Mouse (Mus musculus): ENCODE results near the gene Cryab. TPM values are rescaled to one million over a fixed set of nuclear protein-coding genes. Genes with fewer than 3 reads are reported as not detected.
A peak's percentile ranks its signal among the peaks of the same experiment; 100 is the strongest.

Gene Cryab
- total RNA-seq, 2 experiments from 2014 or later: 1,104 to 3,330 TPM

DNA sequence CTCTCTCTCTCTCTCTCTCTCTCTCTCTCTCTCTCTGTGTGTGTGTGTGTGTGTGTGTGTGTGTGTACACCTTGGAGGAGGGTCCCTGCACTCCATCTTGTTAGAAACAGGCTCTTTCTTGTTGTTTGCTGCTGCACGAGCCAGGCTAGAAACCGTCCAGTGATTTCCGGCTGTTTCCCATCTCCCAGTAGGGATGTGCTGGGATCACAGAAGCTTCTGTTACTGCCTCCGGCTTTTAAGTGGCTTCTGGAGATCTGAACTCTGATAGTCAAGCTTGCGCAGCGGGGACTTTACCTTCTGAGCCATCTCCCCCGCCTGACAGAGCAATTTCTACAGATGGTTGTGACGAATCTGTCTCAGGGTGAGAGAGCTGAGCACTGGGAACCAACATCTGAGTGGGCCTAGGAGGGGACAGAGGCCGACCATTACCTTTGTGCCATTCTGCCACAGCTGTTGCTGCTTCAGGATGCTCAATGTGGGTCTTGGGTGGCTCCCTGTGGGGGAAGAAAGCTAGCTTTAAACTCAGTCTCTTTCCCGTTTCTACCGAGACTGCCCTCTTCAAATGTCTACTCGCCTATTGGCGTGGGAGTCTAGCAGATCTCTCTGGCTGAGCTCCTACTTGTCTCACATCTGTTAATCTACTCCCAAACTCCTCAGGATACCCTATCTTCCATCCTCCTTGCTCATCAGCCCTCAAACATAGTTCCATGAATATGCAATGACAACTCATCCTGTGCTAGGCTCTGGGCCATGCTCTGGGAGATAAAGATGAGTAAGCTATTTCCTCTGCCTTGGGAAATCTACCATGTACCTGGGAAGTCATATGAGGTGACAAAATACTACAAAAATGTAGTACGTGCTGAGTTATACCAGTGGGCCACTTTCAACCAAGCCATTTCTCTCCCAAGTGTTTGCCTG, 10.0 kb upstream of the Cryab start:
- DNase-seq: no peak

DNA sequence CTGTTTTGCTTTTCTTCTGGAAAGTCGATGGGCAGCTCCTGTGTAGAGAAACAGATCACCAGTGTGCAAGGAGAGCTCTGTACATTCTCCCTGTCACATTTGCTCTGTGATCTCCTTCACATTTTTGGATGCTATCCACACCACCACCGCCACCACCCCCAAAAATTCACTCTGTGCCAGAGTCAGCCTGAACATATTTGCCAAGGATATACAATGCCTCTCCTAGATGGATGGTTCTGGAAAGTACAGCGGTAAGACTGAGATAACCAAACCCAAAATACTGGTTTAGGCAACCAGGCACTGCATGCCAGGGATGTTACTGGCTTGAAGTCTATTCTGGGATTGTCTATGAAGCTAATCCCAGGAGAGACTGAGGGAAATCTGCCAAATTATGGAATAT, 8.9 kb upstream of the Cryab start:
- no peak for DNase-seq

DNA sequence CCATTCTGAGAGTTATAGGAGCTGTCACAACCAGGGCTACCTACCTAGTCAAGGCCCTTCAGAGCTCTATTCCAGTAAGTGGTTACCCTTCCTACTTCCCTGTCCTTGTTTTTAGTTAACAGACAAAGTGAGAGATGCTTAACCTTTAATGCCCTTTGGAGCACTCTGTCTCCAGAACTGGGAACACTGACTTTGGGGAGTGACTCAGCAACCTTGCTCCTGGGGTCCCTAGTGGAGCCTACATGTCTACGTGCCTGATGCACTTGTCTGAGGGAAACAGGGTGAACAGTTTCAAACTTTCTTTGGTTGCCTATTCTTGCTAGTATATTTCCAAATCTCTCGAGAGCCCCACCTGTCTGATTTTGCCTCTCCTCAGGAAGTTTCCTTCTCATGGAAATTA, 8.4 kb upstream of the Cryab start:
- DNase-seq: no peak

DNA sequence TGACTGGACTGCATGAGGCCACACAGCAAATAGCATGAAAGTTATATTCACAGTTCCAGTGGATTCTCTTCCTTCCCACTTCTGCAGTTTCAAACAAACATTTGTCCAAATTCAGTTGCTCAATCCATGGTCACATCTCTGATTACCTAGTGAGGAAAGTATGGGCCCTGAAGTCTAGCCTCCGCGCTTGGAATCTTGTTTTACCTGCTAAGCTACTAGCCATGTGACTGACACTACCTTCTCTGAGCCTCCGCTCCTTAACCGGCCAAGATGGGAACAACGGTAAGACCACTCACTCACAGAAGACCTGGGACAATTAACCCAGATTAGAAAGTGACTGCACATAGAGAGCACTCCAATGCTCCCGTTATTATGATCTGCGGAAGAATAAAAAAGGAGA, 5.3 kb upstream of the Cryab start:
- DNase-seq: no peak

DNA sequence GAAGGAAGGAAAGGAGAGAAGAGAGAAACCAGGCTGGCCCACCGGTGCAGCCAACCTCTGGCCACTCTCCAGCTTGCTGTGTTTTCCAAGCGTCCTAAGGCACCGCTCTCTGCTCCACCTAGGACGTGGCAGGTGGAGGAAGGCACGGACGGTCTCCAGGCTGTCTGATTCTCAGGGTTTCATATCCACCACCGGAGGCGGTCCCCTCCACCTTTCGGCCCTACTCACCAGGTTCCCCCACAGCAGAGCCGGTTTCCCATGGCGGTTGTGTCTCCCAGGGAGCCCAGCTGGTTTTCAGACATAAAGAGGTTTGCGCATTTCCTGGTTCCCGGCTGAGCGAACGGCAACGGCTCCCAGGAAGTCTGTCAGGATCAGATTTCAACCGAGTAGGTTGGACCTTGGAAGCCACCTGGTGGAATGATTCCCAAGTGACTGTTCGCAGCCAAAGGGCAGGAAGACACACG, 4.9 kb upstream of the Cryab start, which contains the start of gene 2310030G06Rik:
2310030G06Rik (minus strand) TSS at position 323 of the 464 bp plus-strand sequence.
- DNase-seq: no peak

DNA sequence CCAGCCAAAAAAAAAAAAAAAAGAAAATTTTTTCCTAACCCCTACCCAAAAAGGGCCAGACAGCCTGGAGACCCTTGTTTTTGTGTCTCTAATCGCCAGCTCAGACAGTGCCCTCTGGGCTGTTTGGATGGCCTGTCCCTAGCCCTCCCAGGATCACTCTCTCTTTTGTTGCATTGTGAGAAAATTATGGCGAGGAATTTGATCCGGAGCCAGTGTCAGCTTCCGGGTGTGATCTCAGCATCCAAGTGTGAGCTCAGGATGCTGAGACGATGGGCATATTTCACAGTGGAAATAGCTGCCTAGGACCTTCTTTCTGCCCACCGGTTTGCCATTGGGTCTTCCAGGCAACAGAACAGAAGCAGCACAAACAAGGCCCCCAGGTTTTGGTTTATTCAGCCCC, 419 bp upstream of the Cryab start:
- no peak for DNase-seq

DNA sequence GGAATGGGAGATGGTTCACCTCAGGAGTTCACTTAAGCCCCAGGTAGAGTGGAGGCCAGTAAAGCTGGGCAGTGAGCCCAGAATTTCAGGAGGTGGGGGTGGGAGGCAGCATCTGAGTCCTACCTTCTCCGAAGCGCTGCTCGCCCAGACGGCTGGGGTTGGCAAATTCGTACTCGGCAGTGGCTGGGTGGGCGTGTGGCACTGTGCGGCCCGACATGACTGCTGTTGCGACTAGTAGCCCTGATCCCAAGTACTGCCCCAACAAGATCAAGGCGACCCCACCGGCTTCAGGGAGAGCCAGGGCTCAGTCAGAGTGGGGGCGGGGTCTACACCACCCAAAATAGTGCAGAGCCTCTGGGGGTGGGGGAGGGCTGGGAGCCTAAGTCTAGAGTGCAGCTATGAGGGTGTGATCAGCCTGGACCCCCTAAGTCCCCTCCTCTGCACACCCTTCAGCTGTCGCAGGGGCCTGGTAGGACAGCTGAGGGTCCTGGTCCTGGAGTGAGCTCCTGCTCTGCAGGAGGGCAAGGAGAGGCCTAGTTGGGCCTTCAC, 1.0 kb downstream of the Cryab start, which contains the start of gene Hspb2:
Hspb2 (minus strand) TSS at position 301 of the 549 bp plus-strand sequence.
- DNase-seq: peak; percentile 75

DNA sequence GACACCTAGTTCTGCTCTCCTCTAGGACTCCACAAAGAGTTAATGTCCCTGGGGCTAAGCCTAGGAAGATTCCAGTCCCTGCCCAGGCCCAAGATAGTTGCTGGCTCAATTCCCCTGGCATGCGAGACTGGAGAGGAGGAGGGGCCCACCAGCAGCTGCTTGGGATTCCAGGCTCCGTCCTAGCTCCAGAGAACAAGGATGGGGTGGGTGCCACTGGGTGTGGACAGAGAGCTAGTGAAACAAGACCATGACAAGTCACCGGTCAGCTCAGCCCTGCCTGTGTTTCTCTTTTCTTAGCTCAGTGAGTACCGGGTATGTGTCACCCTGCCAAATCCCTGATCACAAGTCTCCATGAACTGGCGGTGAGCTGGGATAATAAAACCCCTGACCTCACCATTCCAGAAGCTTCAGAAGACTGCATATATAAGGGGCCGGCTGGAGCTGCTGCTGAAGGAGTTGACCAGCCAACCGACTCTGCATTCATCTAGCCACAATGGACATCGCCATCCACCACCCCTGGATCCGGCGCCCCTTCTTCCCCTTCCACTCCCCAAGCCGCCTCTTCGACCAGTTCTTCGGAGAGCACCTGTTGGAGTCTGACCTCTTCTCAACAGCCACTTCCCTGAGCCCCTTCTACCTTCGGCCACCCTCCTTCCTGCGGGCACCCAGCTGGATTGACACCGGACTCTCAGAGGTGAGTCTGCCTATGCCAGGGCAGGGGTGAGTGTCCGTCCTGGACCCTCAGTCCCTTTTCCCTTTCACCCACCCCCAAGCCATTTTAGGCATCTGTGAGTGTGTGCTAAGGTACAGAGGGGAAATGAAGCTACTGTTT, 1.9 kb downstream of the Cryab start:
- peak; percentile 96 for DNase-seq

DNA sequence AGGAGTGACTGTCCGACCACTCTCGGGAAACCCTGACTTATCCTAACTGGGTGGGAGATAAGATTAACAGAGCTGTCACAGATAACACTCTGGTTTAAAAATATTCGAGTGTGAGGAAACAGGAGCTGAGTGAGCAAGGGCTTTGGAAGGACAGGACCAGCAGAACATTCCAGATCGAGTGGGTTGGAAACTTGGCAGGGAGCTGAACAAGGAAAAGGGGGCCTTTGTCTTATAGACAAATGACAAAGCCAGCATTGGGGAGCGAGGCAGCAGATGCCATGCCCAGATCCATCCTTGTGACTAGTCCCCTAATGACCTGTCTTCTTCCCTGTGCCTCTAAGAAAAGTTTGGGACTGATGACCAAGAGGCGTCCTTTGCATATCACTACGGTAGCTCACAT, 2.8 kb downstream of the Cryab start:
- DNase-seq: peak; percentile 20

DNA sequence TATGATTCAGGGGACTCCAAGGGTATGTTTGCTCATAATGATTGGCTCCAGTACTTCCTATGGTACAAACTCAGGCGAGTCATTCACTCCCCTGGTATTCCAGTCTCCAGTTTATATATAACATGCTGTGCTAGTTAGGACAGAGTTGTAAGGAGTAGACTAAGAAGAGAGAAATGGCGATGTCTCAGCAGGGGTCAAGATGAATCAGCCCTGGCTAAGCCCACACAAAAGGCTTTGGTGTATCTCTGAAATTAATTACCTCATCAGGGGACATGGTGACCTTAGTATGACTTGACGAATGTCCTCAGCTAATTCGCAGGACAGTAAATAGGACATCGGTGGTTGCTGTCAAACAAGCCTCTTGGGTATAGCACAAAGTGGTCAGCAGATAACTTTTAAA, 5.6 kb downstream of the Cryab start:
- DNase-seq: no peak

DNA sequence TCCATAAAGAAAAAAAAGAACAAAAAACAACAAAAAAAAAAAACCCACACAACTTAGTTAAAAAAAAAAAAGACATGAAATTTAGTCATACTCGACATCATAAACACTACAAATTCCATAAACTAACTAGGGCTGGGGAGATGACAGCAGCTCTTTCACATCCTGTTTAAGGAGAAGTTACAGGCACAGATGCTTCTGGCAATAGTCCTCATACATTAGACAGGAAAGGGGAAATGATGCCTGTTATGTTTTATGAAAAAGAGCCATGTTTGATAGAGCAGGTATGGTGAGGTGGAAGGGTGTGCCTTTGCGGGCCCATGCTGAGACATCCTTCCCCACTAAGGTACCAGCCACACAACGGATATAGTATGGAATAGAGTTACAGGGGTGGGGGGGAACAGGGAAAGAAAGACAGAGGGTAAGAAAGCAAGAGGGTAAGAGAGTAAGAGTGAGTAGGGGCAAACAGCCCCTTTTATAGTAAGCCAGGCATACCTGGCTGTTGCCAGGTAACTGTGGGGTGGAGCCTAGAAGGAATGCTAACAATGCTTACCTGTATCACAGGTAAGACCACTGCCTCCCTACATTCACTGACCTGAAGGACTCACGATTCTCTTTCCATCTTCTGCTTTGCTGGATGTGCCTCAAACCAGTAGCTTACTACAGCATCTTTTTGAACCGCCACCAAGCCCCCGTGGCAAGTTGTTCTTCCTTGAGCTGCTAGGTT, 10.6 kb downstream of the Cryab start:
- no peak for DNase-seq

DNA sequence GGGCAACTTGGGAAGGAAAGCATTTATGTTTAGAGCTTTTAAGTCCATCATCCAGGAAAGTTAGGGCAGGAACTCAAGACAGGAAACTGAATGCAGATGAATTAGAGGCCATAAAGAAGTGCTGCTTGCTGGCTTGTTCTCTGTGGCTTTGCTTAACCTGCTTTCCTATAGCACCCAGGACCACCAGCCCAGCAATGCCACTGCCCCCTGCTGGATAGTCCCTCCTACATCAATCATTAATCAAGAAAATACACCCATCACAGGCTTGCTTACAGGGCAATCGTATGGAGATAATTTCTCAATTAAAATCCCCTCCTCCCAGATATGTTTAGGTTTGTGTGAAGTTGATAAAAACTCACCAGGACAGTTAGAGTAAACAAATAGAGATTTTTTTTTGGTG, 12.2 kb downstream of the Cryab start:
- no peak for DNase-seq

DNA sequence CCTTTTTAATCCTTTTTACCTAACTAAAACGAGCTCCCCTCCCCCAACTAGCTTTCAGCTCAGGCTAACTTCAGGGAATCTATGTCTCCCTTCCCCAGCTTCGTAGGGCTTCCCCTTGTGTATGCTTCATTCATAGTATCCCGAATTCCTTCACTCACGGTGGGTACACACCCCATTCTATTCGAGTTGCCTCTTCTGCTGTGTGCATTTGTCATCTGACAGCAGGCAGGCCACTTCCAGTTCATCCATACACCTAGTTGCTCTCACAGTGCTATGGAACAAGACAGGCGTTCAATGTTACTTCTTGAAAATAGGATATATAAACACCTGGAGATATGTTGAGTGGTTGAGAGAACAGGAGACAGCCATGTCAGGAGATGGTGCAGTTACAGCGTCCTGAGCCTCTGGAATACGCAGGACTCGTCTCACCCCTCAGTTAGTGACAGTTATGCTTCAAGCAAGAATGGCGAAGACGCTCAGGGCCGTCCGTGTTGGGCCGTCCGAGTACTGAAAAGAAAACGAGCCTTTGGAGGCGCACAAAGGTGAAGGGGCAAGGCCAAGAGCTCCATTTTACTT, 16.5 kb downstream of the Cryab start:
- no peak for DNase-seq

DNA sequence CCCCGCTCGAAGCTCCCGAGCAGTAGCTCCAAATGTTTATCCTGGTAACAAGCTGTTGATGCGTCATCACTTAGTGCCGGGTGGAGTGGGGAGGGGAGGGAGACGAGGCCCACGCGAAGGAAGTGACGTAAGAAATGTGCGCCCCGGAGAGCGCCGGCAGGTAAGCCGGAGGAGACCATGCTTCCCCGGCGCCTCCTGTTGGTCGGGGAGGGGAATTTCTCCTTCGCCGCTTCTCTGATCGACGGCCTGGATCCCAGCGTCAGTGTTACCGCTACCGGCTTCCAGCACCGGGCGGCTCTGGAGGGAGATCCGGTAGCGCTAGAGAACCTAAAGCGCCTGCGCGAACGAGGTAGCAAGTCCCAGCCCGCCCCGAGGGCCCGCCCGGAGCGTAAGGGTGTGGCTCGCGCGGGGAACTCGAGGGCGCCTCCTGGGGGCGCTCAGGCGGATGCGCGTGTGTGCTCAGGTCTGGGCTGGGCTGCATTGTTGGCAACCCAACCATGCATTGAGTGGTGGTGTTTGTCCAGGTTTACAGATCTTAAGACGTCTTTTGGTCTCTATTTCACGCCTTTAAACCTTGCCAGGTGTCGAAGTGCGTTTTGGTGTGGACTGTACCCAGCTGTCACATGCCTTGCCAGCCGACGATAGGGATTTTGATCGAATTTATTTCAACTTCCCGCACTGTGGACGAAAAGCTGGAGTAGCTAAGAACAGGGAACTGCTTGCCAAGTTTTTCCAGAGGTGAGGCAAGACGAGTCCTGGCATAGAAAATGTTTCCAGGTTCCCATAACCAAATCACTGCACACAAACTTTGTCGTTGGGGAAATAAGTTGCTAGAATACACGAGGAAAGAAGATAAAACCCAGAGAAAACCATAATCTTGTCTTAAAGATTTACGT, 17.2 kb downstream of the Cryab start, which contains the start of gene Fdxacb1:
Fdxacb1 (plus strand) TSS at position 130 of the 896 bp plus-strand sequence.
- peak; percentile 96 for DNase-seq

DNA sequence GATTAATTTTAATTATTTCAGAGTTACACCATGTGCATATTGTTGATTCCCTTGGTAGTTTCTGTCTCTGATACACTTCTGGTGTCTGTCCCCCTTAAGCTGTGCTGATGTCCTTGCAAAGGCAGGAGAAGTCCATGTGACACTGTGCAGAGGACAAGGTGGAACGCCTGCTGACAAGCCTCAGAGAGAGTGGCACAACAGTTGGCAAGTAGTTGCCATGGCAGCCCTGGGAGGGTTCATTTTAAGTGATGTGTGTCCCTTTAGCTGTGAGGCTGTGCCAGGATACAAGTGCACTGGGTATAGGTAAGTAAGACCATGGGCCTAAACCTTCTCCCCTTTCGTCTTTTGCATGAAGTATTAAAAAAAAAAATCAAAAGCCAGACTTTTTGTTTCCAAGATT, 18.9 kb downstream of the Cryab start:
- no peak for DNase-seq

DNA sequence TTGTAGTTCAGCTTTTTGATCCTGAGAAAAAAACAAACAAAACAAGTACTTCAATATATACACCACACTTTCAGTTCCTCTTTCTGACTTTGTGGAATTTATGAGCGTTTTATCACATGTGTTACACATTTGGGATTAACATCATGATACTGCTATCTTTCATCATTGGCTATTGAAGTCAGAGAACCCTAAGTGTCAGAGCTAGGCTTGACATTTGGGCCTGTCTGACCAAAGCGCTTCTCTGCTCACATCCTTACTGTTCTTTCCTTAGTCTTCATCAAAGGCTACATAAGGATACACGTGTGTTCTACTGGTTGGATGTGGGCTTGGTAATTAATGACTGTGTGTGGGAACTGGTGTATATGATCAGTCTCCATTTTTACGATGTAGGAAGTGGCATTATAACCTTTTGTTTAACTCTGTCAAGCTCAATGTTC, 22.9 kb downstream of the Cryab start:
- DNase-seq: no peak

DNA sequence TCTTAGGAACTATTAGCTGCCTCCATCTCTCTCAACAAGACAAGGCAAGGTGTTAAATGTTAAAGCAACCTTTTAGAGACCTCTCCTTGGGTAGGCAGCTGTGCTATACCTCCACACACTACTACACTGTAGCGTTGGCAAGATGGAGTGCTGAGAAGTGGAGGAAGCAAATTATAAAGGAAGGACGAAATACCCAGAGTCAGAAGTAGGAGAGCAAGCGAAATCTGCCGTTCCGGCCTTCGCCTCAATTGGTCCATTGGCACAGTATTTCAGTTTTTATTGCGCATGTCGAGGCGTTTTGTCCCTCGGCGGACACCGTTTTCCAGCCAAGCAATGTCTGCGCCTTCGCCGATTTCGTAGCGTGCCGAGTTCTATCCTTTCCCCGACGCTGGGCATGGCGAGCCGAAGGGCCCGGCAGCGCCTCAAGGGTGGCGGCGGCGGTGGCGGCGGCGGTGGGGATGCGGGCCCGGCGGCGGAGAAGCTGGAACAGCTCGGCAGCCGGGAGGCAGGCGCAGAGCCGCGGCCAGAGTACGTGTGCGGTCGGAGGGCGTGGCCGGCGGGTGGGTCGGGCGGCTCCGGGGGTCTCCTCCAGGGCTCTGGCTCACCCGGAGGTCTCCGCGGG, 24.0 kb downstream of the Cryab start, which contains the start of the genes Alg9 and 1110032A03Rik:
Alg9 (plus strand) TSS at position 29 of the 622 bp plus-strand sequence.
1110032A03Rik (minus strand) TSS at position 530 of the 622 bp plus-strand sequence.
- peak; percentile 84 for DNase-seq

DNA sequence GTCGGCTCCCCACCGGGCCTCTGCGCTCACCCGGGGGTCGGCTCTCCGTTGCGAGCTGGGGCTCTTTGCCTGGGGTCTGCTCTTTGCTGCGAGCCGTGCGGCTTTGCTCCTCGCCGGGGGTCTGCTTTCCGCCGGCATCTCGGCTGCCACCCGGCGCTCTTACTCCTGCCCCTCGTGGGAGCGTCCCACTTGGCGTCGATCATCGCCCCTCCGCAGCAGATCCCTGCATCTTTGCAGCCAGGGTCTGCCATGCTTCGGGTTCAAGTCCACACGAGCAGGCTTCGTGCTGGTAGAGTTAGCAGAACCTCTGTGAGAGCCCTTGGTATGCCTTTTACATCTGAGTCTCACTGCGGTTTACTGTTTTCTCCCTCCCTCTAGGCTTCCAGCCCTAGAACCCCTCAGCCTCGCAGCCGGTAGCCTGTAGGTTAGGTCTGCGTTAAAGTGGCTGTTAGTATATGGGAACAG, 24.6 kb downstream of the Cryab start:
- no peak for DNase-seq

DNA sequence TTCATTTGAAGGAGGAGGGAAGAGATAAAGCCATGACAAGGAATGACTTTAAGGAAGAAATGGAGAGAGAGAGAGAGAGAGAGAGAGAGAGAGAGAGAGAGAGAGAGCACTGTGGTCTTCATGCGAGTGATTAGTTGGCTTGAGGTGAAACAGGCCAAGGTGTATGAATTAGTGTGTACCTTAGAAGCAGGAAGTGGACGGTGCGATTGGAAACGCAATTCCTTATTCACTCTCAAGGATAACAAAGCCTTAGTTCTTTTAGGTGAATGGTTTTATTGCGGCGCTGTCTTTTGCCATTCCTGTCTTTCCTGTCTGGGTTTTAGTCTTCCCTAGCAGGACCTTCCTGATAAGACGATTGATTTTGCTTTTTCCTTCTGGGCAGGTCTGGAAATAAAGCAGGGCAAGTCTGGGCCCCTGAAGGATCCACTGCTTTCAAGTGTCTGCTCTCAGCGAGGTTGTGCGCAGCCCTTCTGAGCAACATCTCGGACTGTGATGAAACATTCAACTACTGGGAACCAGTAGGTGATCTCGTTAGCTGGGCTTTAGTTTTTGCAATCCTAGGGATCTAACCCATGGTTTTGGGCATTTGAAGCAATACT, 25.1 kb downstream of the Cryab start:
- no peak for DNase-seq
